Mouse (Mus musculus) CH12.LX (cell line): ENCODE data around the gene Immp2l.

Source experiments
- EP300 ChIP-seq: IDR thresholded peaks from 2 replicates; pipeline ENCODE4 v1.6.1; 2011; ENCODE audit warnings: low read length, improper control_type of control experiment
- JUND ChIP-seq: conservative IDR thresholded peaks from 2 replicates; pipeline ENCODE4 v1.6.1; 2011; ENCODE audit warnings: low read depth, low read length, improper control_type of control experiment
- MEF2A ChIP-seq: IDR thresholded peaks from 2 replicates; pipeline ENCODE4 v1.6.1; 2014; ENCODE audit warnings: low read depth, mild to moderate bottlenecking, inconsistent platforms, low read length, improper control_type of control experiment, borderline replicate concordance
- MXI1 ChIP-seq: IDR thresholded peaks from 2 replicates; pipeline ENCODE4 v1.6.1; 2011; ENCODE audit warnings: mild to moderate bottlenecking, low read depth, low read length, improper control_type of control experiment
- POLR2A ChIP-seq: IDR thresholded peaks from 2 replicates; pipeline ENCODE4 v1.6.1; 2011; ENCODE audit warnings: low read depth, mild to moderate bottlenecking, improper control_type of control experiment, low read length
- RAD21 ChIP-seq: IDR thresholded peaks from 2 replicates; pipeline ENCODE4 v1.6.1; 2011; ENCODE audit warnings: low read depth, mild to moderate bottlenecking, low read length, improper control_type of control experiment, moderate library complexity
- RCOR1 ChIP-seq: conservative IDR thresholded peaks from 2 replicates; pipeline ENCODE4 v1.6.1; 2012; ENCODE audit warnings: low read depth, mild to moderate bottlenecking, inconsistent platforms, low read length, improper control_type of control experiment
- TBP ChIP-seq: conservative IDR thresholded peaks from 2 replicates; pipeline ENCODE4 v1.6.1; 2011; ENCODE audit warnings: low read depth, low read length, improper control_type of control experiment
- USF1 ChIP-seq: IDR thresholded peaks from 2 replicates; pipeline ENCODE4 v1.6.1; 2014; ENCODE audit warnings: low read depth, mild to moderate bottlenecking, inconsistent platforms, low read length, improper control_type of control experiment
- ZNF384 ChIP-seq: IDR thresholded peaks from 2 replicates; pipeline ENCODE4 v1.6.1; 2012; ENCODE audit warnings: low read depth, low read length, improper control_type of control experiment, inconsistent platforms

DNA sequence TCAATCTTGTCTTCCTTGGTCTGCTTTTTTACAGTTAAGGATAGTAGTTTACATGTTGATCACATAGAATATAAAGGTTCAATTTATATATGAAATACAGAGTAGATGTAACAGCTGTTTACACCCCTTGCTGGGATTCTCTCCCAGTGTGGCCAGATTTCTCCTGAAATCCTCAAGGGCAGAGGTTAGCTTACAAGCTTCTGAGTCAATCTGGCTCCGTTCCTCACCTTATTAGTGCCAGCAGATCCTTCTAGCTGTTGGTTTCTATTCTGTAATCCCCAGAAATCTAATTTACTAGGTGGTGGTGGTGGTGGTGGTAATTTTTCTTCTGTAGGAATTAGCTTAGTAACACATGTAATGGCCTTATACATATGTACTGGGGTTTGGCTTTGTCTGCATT lies 199.8 kb downstream of the Immp2l start:
- no peak for TF ChIP-seq MXI1
- no peak for TF ChIP-seq MEF2A
- TF ChIP-seq RCOR1 = no peak
- no peak for TF ChIP-seq POLR2A
- no peak for TF ChIP-seq TBP
- no peak for TF ChIP-seq USF1
- no peak for TF ChIP-seq JUND
- TF ChIP-seq RAD21 = no peak
- TF ChIP-seq EP300 = no peak
- no peak for TF ChIP-seq ZNF384
